Mouse (Mus musculus) megakaryocyte, embryonic 14.5 days (primary cell): ENCODE measurements around the gene Kif5a.

Experiments used
- FLI1 ChIP-seq: IDR thresholded peaks from 2 replicates; pipeline ENCODE4 v1.6.1; 2012; ENCODE audit warnings: low read length, inconsistent platforms, mixed read lengths
- GATA1 ChIP-seq: IDR thresholded peaks from 3 replicates; pipeline ENCODE4 v1.6.1; 2012; ENCODE audit warnings: mixed read lengths, low read length, inconsistent platforms, borderline replicate concordance

- TF ChIP-seq GATA1, result no peak
- no peak for TF ChIP-seq FLI1
Measured at GRCm38 (mm10) chr10:127285644-127286043, 22.5 kb upstream of the Kif5a start.
